Mouse (Mus musculus) ES-Bruce4 (cell line): ENCODE measurements around the gene Kcnk12.

Experiments used
- CTCF ChIP-seq: IDR thresholded peaks from one replicate; pipeline ENCODE4 v1.8.1; 2011; ENCODE audit warnings: low read depth, low read length
- POLR2A ChIP-seq: IDR thresholded peaks from one replicate; pipeline ENCODE4 v1.8.1; 2011; ENCODE audit warnings: low read length; ENCODE audit not compliant: insufficient read depth

DNA sequence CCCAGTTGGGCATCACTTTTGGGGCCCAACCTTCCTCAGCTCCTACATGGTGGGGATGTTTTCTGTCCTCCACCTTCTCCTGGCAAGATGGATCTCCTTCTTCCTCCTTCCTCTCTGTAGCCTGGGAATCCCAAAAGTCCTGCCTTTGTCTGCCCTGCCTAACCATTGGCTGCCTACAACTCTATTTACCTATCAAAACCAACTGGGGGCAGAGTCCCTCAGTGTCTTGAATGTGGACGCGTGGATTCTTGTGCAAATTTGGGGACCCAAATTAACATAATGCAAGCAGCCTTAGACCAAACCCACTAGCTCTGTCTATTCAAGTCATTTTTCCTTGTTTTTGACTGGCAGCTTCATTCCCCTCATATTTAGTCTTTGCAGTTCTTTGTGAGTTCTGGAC is 11.8 kb upstream of the Kcnk12 start:
- TF ChIP-seq CTCF (no peak), POLR2A (no peak)
